Mouse (Mus musculus): ENCODE measurements around the gene Filip1. TPM values are rescaled to one million over a fixed set of nuclear protein-coding genes. Genes with fewer than 3 reads are reported as not detected.

Gene Filip1
- polyA plus RNA-seq, 3 experiments from 2014 or later: 0.36 to 1.7 (median 1.0) TPM

DNA sequence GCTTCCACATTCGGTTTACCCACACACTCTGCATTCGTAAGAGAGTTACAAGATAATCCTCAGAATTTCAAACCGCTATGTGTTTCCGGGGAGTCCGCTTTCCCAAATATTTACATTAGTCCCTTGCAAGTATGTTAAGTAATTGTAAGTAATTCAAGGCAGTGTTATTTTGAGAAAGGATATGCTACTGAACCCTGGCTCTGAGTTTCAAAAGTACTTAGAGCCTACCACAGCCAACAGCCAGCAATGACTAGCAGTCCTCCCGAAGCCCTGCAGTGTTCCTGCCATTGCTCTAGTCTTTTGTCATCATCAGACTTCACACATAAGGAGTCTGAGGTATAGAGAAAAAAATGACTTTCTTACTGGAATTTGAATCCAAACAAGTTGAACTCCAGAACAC is 67.8 kb downstream of the Filip1 start:
- no peak for ATAC-seq

DNA sequence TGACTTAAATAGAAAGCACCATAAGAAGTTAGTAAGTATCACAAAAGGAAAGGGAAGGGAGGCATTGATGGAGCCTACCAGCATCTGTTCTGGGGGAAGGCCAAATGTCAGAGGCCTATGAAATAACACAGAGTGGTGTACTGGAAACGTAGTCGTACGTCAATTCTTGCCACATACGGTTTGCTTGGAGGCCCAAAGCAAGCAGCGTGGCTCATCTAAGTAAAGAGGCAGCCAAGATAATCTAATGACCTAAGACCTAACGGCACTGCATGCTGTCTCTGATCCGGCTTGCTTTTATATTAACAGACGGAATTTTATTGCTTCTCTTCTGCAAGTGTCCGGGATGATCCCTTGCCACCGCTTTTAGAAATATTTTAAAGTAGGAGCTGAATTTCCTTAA is 68.7 kb downstream of the Filip1 start:
- ATAC-seq: no peak

DNA sequence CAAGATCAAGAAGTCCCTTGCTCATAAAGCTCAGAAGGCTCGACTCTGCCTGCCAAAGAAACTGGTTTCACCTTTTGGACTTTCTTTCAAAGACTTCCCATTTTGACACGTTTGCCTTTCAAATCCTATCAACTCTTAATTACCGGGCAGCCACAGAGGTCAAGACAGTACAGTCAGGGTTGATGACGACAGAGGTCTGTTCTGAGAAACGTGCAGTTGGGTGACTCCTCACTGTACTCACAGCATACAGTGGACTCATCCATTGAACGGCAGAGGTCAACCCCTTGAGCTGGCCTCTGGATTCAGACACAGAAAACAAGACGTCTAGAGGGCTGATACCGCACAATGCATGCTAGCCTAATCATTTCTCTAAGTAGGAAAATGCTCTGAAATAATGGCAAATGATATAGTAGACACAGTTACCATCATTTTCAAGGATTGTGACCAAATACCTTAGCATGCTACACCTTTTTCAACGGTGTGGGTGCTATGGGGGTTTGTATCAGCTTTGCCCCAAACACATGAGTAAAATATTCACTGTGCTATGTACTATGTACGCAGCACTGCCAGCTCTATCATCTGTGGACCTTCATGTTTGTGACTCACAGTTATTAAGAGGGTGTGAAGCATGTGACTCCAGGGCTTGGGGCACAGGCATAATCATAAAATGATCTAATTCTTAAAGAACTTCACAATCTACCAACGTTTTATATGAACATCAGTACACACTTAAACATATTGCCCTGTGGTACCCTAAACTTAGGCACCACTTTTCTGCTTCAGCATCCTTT is 74.0 kb downstream of the Filip1 start:
- ATAC-seq: no peak

DNA sequence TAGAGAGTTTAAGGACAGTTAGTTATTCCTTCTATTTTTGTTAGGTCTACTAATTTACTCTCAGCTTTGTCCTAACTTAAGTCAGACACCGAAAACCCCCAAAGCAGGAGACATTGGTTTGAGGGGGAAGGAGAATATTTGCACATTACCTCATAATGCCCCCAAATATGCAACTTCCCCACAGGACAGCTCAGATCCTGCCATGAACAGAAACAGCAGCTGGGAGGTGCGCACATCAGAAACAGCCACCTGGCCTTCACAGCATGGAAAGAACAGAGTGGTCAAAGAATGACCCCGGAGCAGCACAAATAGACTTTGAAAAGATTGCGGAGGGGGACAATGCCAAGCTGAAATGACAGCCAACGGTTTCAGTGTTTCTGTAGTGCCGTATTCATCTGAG is 75.1 kb downstream of the Filip1 start:
- no peak for ATAC-seq

DNA sequence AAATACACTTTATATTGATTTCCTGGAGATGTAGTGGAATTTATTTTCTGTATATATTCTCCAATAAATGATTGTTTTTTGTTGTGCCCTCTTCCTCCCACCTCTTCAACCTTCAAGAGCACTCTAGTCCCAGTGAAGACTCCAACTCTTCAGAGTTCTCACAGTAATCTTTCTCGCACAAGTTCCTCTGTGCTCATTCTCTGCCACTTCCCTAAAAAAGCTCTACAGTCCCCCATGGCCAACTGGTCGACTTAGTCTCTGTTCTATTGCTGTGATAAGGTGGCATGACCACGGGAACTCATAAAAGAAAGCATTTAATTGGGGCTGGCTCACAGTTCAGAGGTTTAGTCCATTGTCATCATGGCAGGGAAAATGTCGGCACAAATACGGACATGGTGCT is 80.1 kb downstream of the Filip1 start:
- ATAC-seq: no peak

DNA sequence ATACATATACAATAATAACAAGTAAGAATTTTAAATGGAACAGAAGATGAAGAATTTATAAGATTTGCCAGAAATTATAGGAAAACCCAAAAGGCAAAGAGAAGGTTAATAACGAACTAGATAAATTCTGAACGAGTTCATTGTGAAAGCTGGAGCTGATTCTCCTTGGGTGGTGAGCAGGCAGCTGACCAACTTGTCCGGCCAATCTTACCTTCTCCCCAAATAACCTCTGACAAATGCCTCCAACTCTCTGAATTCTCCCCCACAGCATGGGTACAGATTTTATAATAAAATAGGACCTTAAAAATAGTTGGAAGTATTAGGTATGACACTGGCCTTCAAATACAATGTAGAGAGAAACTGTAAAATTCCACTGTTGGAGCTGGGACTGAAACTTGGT is 84.6 kb downstream of the Filip1 start:
- no peak for ATAC-seq

DNA sequence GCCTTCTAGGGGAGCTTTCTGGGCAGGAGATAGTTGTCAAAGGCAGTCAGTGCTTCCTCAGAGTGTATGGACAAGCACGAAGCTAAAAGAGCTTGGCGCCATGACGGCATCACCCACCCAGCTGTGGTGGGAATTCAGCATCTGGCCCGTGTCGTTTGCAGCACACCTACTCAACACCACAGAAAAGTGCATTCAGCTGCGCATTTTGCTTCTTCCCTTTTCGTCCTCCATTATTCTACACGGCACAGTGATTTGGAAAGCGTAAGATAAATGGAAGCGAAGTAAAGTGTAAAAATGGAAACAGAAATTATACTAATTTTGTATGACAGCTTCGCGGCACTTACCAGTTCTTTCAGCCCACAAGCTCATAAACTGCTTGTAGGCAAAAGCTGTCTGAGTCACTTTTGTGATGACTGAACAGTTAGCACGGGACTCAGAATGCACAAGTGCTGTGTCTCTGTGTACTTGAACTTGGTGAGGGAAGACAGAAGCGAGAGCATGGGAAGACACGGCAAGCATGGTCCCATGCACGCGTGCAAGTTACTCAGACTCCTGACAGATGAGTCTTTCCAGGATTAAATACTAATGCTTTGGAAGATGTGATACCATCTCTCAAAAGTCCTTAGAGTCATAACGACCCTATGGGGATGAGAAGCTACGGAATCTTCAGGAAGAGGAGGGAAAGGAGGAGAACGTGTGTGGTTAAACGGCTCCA is 85.3 kb downstream of the Filip1 start:
- ATAC-seq: no peak

DNA sequence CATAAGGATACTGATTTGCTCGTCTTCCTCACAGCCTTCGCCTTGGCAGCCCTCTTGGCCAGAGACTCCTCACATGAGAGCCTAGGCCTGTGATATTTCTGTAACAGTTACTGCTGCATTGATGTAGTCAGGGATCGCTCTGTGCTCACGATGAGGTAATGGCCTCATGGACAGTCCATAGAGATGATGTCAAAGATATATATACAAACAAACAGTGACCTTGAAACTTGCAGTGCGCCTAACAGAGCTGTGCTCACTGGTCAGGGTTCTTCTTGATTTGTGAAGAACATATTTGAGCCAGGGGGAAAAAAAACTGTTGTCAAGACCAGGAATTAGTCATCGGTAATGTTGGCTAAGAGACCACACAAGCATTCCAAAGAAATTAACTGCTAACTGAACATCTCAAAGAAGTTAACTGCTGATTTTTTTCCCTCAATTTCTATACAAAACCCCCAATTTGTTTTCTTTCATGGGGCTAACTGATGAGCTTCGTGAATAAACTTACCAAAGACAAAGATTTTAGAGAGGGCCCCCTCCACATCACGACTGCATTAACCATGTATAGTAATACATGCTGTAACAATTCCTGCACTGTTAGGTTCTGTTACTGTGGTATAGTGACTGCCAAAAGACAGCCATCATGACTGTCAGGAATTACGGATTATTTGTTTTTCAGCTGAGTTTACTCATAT is 86.0 kb downstream of the Filip1 start:
- no peak for ATAC-seq

DNA sequence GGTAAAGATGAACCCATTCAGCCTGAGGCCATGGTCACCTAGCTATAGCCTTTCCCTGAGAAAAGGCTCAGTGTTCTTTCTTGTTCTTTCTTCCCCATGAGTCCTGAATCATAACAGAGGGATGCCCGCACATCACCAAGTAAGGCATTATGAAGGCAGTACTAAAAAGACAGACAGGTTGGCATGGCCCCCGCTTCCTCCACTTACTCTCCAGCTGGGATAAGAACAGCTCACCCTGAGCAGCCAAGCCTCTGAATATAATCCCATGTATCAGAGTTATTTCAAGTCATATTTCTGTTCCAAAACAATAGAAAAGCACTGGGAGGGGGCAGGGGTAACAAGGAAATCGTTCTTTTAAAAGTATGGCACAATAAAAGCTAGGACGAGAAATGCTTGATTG is 86.7 kb downstream of the Filip1 start:
- no peak for ATAC-seq

DNA sequence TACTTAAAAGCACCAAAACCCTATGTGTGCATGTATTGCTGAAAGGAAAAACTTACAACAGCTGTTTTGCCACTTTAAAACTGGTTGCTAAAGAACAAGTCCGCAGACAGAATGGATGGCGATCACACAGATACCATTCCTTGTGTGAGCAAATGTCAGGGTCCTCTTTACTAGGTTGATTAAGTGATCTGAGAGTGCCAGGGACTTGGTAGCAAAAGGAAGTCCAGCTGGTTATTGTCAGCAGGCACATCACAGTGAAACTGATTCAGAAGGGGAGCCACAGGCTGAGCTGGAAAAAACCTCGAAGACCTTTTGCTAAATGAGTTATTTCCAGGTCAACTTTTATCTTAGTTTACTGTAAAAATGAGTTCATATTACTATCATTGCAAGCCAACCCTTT is 89.4 kb downstream of the Filip1 start:
- no peak for ATAC-seq

DNA sequence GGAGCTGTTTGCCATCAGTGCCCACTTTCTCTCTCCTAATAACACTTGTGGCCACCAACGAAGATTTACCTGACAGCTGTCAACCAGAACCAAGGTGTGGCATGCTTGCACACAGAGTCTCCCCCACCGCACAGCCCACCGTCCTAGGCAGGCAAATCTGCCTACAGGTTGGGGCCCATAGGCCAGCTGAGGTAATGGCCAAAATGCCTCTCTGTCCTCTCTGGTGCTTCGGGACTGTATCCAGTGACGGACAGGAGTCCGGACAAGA is 90.2 kb downstream of the Filip1 start:
- no peak for ATAC-seq

DNA sequence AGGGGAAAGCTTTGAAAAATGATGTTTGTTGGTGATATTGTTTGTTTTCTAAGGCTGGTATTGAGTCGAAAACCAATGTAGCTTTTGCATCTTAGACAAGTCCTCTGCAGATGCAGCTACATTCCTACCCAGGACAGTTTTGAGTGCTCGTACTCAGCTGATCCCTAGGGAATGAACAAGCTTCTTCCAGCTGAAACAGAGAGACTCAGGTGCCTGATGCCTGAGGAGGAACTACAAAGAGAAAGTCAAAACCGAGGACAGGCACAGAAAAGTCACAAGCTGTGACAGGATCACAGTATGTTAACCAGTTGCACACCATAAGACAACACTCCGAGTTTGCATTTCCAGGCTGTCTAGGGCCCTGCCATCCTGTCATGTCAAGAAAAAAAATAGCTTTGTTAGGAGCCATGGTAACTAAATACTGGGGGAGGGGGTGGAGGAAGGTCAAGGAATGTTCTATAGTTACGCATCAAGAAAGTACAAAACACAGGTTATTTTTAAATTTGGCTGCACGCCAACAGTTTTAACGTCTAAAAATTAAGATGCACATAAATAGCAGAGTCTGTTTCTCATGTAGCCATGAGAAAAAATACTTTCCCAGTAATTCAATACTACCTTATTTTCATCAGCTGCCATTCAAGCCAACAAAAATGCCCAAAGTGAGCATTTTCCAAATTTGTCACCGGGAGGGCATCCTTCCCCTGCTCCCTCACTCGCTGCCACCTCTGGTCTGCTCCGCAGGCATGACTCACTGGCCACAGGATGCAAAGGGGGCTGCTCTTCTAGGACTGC is 90.8 kb downstream of the Filip1 start:
- no peak for ATAC-seq

DNA sequence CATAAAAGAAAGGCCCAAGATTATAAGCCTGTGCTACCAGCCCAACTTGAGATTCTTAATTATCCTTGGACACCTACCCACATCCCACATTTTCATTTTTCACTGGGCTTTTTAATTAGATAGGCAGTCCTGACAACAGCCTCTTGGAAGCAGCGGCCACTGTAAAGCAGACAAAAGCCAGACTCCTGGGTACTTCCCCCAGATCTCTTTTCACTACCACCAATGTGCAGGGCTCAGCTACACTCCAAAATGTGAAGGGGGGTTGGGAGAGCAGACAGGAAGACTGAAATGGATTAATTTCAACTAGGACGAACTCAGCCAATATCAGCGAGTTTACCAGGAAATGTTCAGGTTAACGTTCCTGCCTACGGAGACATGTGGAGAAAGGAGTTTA is 92.1 kb downstream of the Filip1 start:
- ATAC-seq: no peak

DNA sequence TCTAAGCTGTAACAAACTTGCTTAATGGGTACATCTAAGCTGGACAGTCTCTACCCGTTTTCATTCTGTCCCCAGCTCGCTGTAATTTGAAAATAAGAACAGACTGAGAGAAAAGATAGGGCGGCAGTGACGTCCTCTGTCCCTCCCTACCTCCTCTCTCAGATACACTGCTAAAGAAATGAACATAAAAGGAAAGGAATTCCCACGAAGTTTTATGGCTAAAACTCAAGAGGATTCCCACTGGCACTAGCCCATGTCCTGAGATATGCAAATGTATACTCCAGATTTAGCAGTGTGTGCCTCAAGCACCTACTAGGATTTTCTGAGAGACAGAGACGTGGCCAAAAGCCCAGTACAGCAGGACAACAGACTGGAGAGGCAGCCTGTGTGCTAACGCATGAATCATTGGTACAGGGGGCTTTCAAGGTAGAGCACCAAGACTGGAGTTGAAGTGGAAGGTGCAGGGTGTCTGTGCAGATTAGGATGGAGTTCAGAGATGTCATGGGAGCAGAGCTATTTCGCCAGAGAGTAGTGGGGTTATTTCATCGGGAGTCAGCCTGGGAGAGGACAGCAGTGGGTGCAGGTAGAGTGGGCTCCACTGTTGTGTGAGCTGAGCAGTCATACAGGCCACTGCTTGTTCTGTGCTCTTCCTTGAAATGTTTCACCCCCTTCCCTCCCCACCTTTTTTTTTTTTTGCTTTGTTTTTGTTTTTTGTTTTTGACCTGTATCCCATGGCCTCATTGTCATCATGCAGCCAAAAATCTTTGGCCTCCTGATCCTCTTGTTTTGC is 92.7 kb downstream of the Filip1 start:
- no peak for ATAC-seq

DNA sequence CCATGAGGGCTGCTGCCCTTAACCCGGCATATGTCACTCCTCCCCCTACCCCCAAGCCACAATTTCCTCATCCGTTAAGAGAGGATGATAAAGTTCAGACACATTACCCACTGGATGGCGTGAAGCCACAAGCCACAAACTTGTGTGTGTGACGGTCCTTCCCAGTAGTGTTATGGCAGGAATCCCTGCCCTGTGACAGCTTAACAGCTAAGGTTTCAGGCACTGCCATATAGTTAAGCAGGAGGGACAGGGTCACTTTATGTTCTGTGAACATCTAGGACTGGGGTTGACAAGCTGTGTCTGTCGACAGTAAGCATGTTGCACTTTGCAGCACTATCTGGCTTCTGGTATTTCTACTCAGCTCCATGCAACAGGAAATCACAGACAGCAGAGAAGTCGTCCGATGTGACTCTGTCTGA is 93.3 kb downstream of the Filip1 start:
- ATAC-seq: peak; percentile 91

DNA sequence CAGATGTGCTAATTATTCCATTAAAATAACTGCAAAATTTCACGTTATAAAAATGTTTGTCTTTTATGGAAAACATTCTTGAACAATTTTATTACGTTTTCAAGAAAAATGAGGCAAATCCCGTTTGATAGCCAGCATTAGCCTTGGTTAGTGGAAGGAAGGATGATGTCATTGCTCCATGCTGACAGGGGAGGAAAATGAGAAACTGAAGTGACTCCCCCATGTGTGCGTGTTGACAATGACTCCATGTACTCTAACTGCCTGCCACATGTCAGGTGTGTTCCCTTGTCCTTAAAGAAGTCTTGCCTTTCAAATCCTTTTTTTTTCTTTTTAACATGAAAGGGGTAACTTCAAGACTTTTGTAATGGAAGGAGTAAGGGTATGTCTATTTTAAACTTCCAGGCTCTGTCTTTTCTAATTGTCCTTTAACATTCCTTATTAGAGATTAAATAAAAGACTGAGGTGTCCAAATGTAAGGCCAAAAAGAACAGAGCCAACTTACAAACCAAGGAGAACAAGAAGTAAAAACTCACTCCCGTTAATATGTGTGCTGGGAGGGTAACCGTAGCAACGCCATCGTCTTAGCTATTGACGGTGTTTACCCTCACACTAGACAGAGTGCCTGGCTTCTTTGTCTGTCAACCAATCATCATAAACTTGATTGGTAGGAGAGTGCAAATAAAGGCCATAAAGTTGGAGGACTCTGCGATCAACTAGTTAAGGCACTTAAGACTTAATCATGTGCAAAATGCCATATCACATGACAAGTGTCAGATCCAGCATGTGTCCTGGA is 94.1 kb downstream of the Filip1 start:
- no peak for ATAC-seq

DNA sequence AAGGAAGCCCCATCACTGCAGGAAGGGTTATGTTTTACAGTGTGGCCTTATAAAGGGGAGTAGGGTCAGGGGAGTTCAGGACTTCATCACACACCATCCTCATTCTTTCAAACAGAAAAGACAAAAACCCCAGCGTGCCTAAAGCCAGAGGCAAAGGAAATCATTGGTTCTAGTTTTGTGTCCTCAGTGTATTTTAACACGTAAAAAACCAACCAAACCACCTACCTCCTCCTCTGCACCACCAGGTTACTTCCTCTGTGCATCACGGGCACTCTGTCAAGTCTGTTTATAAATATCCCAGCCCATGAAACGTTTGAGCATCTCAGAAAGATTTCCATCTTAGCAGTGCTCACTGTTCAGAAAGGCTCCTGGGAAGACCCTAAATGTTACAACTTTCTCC is 98.4 kb downstream of the Filip1 start:
- no peak for ATAC-seq

DNA sequence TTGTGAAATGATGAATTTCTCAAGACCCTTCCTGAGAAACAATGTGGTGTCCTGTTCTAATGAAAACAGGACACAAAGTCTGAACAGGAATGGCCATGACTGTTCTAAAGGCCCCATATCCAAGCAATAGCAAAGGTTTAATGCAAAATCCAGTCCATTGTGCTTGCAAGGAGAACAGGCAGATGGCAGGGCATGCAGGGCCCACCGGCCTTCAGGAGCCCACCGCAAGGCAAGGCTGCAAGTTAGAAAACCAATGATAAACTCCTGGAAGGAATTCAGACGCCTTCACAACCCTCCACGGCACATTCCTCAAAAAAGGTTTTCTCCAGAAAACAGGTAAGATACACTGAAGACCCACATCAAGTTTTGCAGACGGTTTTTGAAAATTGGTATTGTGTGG is 99.7 kb downstream of the Filip1 start:
- no peak for ATAC-seq

DNA sequence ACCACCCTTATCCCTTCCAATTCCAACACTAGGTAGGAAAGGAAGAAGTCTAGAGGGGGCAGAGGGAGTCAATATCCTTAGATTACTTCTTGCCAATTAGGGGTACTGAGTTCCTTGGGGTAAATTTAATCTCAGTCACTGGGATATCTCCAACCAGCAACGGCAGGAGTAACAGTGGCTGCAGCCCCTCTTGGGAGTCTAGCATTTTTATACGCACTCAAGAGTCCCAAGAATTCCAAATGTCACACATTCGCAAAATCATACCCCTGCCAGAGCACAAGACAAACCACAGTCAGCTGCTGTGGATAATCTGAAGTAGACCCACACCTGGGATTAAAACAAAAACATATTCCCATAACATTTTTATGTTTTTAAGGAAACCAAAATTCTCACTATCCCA is 102.5 kb downstream of the Filip1 start:
- no peak for ATAC-seq

DNA sequence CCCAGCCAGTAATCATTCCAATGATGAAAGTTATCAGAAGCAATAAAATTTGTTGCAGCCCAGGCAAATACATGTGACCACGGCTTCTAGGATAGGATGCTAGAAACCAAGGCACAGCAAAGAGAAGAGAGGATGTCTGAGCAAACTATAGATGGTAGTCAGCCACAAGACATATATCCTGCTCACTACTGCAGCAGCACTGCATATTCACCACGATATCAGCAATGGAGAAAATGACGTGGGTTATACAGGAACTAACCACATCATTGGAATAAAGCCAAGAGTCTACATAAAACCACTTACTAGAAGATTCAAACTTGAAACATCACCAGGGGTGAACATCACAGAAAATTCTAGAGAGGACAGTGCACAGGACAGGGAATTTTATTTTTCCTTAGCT is 113.8 kb downstream of the Filip1 start:
- peak; percentile 97 for ATAC-seq

DNA sequence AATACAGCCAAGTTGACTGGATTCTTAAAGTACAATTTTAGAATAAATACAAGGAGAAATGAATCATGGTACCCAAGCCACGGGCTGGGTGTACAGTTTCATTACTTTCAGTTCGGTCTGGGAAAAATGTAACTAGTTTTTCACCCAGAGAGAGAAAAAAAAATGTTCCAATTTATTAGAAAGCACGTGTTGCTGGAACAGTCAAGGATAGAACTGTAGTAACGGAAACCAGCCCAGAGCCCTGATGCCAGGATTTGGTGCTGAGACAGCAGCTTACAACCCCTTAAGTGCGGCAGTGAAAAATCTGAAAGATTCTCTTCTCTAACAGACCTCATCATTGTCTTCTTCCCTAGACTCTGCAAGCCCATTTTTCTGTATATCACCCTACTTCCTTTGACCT is 118.0 kb downstream of the Filip1 start:
- no peak for ATAC-seq

All from inflammation-experienced regulatory T-cells, adult 6 months (primary cell).